Mouse (Mus musculus) cerebellum, postnatal 14 days (tissue): ENCODE results near the gene Tomt.

ENCODE experiments used
- DNase-seq, 2 experiments: peaks; one replicate each; pipeline ENCODE4 v3.0.0; 2021; ENCODE audit warnings: mixed read lengths in 2 of 2

Gene Tomt

DNA sequence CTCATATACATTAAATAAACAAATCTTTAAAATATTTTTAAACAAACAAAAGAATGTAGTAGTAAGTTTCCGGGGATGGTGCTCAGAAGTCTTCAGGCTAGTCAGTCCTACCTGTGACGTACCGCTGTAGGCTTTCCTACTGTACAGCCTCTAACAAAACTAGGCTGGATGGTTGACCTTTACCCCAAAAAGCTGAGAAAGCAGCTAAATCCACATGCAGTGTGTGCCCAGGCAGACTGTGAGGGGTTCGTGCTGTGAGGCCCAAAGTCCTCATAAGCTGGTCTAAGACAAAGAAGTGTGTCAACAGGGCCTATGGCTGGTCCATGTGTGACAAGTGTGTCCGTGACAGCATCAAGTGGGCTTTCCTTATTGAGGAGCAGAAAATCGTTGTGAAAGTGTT, 53.3 kb downstream of the Tomt start:
- no peak for DNase-seq

DNA sequence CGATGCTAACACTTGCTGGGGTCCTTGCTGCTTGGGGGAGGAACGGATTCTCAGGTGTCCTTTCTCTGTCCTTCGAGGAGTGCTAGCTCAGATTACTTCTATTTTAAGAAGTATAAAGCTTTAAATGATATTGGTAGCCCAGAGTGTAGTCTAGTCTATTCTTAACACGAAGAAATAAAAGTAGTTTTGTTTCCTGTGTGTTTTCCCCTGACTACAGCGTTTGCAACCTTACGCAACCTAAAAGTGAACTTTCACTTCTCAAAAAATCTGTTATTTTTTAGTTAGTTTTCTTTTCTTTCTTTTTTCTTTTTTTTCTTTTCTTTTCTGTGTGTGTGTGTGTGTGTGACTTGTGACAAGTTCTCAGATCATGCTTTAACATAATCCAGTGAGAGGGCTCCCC, 54.5 kb downstream of the Tomt start:
- DNase-seq: no peak
